Mouse (Mus musculus) cerebellum, postnatal 4 days (tissue): ENCODE data around the gene Gm6993.

Source experiments
- DNase-seq, 2 experiments: peaks; one replicate each; pipeline ENCODE4 v3.0.0; 2022; ENCODE audit warnings: low spot score in 2 of 2, mixed read lengths in 1 of 2

Gene Gm6993

DNA sequence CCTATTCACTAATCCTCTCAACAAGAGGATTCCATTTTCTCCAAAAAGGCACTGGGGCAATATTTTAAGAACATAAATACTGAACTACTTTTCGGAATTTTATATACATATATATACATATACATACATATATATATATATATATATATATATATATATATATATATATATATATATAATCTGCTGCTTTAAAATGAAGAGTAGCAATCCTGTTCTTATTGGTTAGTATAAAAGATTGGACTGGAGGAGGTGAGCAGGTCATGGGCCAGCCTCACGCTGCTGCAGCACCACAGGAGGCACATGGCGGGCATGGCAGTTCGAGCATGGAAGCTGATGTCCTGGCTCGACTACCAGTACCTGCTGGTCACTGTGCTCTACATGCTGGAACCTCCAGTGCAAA is at the start of gene Gm6993:
Gene Gm6993, plus strand, starts transcription at position 301 of the 400 bp plus-strand sequence.
- DNase-seq = no peak

DNA sequence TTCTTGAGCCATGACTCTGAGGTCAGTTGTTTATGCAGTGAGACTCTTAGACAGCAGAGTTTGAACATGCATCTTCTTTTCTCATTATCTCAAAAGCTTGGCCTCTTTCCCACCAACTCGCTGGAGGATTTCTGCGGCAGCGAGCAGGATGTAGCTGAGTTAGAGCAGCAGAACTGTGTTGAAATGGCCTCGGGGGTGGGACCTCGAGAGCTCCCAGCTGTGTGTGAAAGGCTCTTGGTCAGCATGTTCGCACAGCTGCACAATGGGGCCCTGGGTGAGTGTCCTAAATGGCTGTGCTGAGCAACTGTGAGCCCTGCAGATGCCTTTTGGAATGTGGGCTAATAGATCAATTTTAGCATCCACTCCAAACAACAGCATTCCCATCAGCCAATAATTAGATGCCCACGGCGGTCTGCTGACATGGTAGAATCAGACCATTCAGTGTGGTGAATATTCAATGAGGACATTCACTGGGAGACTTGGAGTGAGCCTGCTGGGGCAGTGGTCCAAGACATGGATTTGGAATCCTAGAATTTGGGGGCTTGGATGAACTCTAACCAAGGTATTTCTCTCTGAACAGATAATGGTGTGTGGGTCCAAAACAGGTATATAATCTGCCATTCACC is 49.1 kb upstream of the Gm6993 start:
- DNase-seq = no peak

DNA sequence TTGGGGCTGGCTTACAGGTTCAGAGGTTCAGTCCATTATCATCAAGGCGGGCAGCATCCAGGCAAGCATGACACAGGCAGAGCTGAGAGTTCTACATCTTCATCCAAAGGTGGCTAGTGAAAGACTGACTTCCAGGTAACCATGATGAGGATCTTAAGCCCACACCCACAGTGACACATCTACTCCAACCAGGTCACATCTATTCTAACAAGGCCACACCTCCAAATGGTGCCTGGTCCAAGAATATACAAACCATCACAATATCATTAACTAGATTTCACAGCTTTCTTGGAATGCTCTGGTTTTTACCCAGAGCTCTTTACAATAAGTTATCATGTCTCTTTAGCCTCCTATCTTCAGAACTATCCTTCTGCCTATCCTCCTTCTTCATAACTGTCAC is 38.1 kb upstream of the Gm6993 start:
- no peak for DNase-seq

DNA sequence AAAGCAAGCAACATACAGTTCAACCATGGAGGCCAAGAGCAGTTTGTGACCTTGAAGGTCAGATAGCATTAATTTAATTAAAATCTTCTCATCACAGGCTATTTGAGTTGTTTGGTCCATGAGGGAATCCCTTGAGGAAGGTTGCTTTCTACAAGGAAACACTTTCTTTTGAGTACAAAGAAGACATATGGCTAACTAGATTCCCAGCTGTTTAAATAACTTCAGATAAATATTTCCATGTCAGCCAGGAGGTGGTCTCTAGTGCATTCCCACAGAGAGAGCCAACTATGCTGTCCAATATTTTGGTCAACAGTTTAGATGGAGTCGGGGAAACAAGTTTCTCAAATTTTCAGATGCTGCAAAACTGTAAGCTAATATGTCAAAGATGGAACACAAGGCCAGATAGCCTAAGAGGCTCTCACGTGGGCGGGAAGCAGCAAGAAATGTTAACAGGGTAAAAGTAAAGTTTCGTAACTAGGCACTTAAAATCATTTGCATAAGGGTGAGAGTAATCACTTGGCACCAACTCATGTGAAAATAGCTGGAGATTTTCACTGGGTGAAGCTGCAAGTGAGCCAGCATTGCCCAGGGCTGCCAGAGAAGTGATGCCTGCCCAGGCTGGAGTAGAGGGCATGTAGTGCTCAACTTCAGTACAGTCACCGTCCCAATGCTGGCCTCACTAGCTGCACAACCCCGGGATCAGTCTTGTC is 36.7 kb upstream of the Gm6993 start:
- DNase-seq = no peak

DNA sequence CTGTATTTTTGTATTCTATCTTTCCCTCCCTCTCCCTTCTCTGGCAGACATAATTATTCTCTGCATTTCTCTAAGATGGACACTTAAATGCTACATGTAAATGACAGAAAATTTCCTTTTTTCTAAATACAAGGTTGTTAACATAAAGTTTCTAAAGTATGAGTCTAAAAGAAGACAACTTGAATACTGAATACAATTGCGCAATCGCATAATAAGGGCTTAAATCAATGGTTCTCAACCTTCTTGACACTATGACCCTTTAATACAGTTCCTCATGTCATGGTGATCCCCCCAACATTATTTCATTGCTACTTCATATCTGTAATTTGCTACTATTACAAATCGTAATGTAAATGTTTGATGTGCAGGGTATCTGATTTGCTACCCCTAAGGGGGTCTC is 35.7 kb upstream of the Gm6993 start:
- no peak for DNase-seq

DNA sequence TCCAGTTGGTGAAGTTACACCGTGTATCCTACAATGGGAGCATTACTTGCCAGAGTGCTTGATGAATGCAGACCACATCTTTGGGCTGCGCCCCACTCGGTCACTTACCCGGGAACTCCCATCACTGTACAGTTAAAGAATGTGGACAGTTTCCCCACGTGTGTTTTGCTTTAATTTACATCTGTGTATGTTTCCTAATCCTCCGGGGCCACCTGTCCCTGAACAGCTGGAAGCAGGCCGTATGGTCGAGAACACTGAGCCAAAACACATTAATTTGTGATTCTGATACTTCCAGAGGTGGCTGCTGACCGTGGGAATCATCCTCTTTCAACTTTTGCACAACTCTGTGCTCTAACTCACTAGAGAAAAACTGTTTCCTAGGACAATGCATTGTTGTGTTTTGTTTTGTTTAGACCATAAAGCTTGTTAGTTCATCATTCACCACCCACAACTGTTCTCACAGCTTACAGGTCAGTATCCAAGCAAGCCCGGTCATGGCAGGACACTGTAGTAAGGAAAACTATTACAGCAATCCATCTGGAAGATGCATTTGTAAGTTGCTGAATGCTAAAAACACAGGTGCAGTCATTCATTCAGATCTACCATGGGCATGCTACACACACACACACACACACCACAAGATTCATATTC is 34.5 kb upstream of the Gm6993 start:
- no peak for DNase-seq

DNA sequence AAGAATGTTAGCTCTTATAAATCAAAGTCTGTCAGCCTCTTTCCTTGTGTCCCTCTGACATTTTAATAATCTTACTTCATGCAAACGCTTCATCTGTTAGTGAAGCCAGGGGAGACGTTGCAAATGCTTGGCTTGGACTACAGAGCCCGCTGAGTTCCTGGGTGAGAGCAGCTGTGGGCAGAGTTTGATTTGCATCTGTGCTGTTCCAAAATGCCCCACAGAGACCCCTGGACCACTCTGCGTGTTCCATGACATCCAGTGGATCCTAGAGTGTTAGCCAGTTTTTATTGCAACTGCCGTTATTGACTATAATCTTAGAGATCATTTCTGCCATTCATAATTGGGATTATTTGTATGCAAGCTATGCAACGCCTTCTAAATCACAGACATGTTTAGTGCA is 31.8 kb upstream of the Gm6993 start:
- no peak for DNase-seq

DNA sequence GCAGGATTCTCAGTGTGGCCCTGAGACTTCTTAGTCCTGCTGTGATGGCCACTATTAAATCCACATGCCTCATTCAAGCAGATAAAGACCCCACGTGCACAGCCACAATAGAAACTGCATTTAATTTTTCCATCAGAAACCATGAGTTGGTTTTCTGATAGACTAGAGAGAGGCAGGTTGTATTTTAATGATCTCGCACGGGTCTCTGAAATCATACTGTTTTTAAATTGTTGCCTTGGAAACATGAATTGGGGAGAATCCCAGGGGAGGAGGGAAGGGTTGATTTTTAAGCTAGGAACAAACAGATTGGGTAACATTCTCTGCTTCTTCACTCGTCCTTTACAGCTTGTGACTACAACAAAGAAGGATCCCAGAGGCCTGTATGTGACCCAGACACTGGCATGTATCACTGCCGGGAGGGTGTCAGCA is 31.2 kb upstream of the Gm6993 start:
- no peak for DNase-seq

DNA sequence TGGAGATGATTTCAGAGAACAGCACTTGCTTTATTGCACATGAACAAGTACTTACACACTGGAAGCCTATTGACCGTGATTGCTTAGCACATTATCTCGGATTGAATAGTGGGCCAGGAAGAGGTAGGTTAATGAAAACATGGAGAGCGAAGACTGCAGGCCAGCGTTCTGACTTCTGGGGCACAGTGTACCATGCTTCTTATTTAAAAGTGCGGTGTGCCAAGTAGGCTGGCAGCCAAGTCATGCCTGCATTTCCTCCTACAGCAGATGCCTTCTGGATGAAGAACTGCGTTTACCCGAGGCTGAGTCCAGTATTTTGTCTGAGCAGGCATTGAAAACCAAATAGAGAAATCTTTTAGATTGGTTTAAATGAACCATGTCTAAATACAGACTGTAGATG is 27.0 kb upstream of the Gm6993 start:
- peak in 1 of 2 experiments; percentile 67 for DNase-seq

DNA sequence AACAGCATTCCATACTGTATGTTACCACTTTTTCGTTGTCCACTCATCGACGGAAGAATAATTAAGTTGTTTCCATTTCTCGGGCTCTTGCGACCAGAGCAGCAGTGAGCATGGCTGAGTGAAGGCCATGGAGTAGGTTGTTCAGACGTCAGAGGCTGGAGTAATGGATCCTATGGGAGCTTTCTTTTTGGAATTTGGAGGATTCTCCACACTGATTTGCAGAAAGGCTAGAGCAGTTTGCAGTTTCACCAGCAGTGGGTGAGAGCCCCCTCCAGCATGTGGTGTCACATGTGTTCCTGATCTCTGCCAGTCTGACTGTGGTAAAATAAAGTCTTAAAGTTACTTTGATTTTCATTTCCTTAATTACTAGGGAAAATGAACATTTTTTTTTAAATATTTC is 25.6 kb upstream of the Gm6993 start:
- DNase-seq = no peak

DNA sequence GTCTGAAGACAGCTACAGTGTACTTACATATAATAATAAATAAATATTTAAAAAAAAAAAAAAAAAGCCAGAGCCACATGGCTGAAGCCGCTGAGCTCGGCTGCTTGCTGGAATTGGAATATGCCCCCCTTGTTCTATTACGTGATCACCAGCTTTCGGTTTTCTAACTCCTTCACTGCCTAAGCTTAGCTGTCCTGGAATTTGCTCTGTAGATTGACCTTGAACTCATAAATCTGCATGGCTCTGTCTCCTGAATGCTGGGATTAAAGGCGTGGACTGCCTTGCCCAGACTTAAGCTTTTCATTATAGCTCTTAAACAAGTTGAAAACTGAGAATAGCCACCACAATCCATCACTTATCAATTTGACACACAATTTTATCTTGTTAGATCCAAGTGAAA is 23.3 kb upstream of the Gm6993 start:
- DNase-seq = no peak

DNA sequence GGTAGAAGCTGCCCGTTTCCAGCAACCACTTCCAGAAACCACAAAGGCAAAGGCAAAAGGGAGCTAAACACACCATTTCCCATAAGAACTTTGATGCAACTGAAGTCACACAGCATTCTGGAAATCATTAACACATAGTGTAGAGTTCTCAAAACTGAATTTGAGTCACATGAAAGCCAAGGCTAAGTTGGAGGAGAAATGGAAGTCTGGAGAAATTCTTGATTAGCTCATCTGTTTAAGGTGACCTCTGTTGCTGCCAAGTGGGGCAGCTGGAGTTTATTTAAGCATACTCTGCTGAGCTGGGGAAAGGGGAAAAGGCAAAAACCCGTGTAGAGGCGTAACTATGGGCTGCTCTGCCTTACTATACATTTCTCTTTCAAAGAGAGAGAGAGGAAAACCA is 21.8 kb upstream of the Gm6993 start:
- no peak for DNase-seq

DNA sequence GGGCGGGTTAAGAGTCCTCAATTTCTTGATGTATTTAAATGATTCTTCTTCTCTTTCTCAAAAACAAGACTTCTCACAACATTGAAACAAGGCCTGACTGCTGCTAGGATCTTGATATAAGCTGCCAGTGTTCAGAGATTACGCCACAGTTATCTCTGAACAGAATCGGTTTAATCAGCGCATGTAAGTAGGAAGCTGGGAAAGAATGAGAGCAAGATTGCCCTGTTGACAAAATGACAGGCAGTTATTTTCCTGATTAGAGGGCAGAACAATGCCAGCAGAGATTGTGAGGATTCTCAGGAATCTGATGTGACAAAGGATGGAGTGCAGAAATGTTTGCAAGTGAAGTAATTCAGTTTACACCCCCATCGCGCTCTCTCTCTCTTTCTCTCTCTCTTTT is 19.0 kb upstream of the Gm6993 start:
- DNase-seq = no peak

DNA sequence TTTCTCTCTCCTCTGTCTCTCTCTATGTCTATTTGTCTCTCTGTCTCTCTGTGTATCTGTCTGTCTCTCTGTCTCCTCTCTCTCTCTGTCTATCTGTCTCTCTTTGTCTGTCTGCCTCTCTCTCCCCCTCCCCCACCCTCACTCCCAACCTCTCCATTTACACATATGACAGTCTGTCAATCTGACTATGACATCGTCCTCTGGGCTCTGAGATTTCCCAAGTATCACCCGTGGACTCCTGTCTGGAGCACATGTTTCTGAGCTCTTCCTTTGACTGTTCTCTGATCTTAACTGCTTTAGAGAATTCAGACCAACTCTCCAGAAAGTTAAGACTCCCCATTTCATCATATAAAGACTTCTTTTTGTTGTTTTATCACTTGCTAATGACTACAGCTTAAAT is 18.3 kb upstream of the Gm6993 start:
- DNase-seq = no peak

DNA sequence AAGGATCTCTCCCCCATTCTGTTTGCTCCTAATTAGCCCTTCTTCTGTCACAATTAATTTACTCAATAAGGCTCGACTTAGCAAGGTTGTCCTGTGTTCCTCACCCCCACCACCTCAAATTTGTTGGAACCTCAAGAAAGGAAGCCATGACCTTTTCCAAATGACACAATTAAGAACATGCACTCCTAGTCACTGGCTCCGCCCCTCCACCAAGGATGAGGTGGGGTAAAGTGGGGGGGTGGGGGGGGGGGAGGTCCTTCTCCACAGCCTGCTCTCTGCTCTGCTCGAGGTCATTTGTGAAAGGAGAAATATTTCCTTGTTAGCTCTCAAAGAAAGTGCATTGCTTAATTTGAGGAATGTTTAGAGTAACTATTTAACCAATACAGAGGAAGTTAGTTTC is 17.8 kb upstream of the Gm6993 start:
- DNase-seq = no peak

DNA sequence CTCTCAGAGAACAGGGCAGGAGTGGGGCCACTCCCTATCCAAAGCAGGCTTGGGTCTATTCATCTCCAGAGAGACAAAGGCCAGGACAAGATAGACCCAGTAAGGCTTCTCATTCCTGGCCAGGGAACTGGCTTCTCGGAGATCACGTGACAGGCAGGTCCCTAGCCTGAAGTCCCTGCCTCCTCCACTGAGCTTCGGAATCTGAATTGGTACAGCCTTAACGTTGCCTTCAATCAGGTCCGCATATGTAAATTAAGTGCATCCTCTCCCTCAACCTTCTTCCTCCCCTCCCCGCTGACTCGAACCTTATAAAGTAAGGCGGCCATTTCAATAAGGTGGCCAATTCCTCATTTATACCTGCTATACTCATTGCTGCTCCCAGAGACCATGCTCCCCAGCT is 15.1 kb upstream of the Gm6993 start:
- DNase-seq = no peak

DNA sequence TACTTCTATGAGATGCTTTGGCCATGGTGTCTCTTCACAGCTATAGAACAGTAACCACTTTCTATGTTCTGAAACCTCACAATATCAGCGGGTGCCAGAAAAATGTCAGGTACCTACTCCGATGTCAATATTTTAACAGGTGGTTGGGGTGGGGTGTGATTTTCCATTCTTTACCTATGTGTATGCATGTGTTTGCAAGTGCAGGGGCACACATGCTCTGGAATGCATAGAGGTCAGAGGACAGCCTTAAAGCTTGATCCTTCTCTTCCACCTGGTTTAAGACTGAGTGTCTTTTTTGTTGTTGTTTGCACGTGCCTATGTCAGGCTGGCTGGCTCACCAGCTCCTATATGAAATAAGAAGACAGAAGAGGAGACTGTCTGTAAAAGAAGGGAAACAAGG is 13.4 kb upstream of the Gm6993 start:
- DNase-seq = no peak

DNA sequence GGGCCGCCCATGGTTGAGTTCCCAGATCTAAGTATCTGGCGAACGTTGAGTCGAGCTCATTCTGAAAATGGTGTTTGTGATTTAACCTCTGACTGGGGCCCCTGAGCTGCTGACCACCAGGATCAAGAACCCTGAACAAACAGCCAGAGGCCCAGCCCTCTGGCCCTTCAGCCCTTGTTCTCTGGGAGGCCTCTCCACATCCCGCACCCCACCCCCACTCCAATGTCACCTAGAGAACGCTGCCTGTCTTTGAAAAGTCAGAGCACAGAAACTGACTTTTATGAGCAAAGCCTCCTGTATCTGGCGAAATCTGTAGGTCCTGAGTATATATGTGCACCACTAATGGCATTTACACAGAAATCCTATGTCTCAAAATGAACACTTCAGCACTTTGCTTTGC is 11.7 kb upstream of the Gm6993 start:
- DNase-seq = no peak

DNA sequence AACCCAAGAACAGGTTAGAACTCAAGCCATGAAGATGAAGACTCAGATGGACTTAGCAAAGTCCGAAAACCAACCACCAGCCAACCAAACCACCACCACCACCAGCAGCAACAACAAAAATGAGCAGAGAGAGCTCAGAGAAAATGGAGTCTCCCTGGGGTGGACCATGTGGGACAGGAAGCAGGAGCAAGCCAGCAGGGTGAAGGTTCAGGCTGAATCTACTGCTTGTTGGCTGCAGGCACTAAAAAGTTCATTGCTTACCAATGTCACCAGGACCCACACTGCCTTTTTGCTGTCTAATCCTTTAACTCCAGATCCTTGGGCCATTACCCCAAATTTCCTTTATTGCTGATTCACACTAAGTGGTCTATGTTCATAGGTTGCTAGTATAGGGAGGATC is 7.9 kb upstream of the Gm6993 start:
- no peak for DNase-seq

DNA sequence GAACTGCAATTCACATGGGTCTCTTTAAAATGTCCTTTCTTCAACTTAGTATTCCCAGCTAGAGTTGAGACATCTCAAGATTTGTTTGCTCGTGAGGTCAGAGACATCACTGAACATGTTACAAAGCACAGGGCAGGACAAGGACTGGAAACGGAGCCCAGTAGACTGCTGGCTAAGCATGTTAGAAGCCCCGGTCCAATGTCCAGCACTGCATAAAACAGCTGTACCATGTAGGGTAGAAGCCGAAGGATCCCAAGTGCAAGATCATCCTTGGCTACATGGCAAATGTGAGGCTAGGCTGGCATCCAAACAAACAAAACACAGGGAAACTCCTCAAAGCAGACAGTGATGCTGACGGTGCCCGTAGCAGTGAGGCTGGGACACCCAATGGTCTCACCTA is 5.6 kb upstream of the Gm6993 start:
- no peak for DNase-seq

DNA sequence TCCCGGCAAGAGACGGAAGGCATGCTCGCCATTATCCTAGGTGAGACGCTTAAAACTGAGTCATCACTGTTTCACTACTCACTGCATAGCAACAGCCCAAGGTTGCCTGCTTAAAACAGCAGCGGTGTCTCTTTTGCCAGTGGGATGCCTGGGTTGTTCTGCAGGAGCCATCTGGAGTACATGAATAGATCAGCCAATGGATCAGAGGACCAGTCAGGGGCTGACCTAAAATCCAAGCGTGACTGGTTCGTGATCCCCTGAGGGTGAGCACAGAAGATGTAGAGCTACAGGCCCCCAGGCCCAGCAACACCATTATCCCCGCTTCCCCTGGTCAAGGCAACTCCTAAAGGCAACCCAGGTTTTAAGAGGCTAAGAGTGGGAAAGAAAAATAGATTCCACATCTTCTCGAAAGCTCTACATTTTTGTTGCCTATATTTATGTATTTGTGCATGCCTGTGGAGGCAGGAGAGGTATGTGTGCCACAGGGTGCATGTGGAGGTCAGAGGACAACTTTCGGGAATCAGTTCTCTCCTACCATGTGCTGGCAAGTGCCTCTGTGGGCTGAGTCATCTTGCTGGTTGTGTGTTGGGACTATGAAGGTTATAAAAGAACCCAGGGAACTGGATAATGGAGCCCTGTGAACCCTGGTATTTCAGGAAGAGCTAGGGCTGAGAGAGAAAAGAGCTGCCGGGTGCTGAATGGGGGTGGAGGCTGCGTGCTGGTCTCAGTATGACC is 3.5 kb upstream of the Gm6993 start:
- DNase-seq = no peak

DNA sequence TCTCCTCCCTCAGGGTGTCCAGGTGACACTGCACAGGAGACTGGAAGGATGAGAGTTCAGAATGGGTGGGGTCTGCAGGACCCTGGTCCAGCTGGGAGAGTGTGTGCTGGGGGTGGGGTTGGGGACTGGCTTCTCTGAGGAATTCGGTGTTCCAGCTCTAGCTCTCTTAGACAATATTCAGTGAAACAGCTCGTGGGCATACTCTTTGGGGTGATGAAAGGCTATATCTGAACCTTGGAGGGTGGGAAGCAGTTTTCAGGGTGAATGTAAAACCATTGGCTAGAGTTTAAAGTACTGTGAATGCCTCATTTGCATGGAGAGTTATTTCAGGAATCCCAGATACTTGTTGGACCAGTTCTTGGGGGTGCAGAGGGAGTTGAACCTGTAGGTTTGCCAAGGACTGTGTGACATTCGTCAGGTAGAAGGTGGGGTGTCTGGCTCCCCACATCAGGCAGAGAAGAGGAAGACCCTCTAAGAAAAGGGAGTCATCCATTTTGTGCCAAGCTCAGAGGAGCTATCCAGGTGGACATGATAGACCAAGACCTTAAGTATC is 1.5 kb upstream of the Gm6993 start:
- no peak for DNase-seq
